Mouse (Mus musculus): Measurements from ENCODE around the gene Lypd3. TPM values are rescaled to one million over a fixed set of nuclear protein-coding genes. Genes with fewer than 3 reads are reported as not detected.
"Not testable (repeated sequence)": the region's sequence is repeated elsewhere in the genome, so short reads cannot be mapped to it uniquely, and the experiment has no call there.

Lypd3 gene
- polyA plus RNA-seq, 1 experiment from 2014 or later, result not detected

GRCm38 (mm10) chr7:24614816-24615215 is 21.5 kb upstream of the Lypd3 start:
- 57% methylated on average over 13 of the region's 13 CpGs for WGBS
- Histone ChIP-seq H3K4me2 (ENCODE audit: low read length) (no peak overlapping the region), H3K27me3 (ENCODE audit: control insufficient read depth, insufficient read depth, low read length) (peaks cover 42% of the 10 kb centered on the region), H3K27ac (replicated peaks in 1 of 2; ENCODE audit: control insufficient read depth in 1 of 2, insufficient read depth in 1 of 2, low read depth in 2 of 2, low read length in 2 of 2) (no peak overlapping the region), H3K9ac (ENCODE audit: low read length) (no peak overlapping the region), H3K9me3 (ENCODE audit: control insufficient read depth, low read length) (no peaks in the 10 kb centered on the region), H3K4me1 (ENCODE audit: control insufficient read depth in 2 of 2, insufficient read depth in 2 of 2, low read length in 2 of 2) (peaks cover 4 to 14% of the 10 kb centered on the region in 2 experiments; a peak in 3 of 4 replicates), H3K36me3 (ENCODE audit: control insufficient read depth, insufficient read depth, low read length) (no peaks in the 10 kb centered on the region), H3K4me3 (ENCODE audit: control insufficient read depth in 1 of 2, insufficient read depth in 1 of 2, low read depth in 1 of 2, low read length in 2 of 2) (no peak overlapping the region)
- no peak for ATAC-seq (ENCODE audit: insufficient number of reproducible peaks, insufficient read depth, low FRiP score, low read depth)

DNA sequence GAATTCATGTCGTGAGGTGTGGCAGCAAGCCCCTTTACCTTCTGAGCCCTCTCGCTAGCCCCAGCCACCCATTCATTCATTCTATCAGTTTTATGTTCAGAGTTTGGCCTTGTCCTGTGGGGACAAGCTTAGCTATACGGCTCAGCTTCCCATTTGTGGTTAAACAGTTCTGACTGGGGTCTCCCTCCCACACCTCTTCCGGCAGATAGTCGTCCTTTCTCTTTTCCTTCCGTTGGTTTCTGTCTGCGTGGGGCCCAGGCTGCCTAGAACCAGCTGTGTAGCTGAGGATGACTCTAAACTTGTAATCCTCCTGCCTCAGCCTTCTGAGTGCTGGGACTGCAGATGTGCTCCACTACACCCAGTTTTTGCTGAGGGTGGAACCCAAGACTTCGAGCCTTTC is 18.6 kb upstream of the Lypd3 start:
- Histone ChIP-seq H3K9ac (ENCODE audit: low read length) (no peak overlapping the region), H3K4me1 (ENCODE audit: control insufficient read depth in 2 of 2, insufficient read depth in 2 of 2, low read length in 2 of 2) (peaks cover 0 to under 1% of the 10 kb centered on the region in 2 experiments; a peak in 2 of 4 replicates), H3K9me3 (ENCODE audit: control insufficient read depth, low read length) (0 out of 2 replicates have a peak, but pooled peaks cover 4% of the 10 kb centered on the region), H3K4me2 (ENCODE audit: low read length) (no peak overlapping the region), H3K4me3 (ENCODE audit: control insufficient read depth in 1 of 2, insufficient read depth in 1 of 2, low read depth in 1 of 2, low read length in 2 of 2) (no peak overlapping the region), H3K27me3 (ENCODE audit: control insufficient read depth, insufficient read depth, low read length) (peaks cover 13% of the 10 kb centered on the region), H3K27ac (replicated peaks in 1 of 2; ENCODE audit: control insufficient read depth in 1 of 2, insufficient read depth in 1 of 2, low read depth in 2 of 2, low read length in 2 of 2) (no peak overlapping the region), H3K36me3 (ENCODE audit: control insufficient read depth, insufficient read depth, low read length) (no peaks in the 10 kb centered on the region)
- 67% methylated on average over 8 of the region's 8 CpGs for WGBS
- ATAC-seq (ENCODE audit: insufficient number of reproducible peaks, insufficient read depth, low FRiP score, low read depth), result no peak

- WGBS, result 85% methylated on average over 8 of the region's 8 CpGs
- H3K27me3 ChIP-seq (ENCODE audit: control insufficient read depth, insufficient read depth, low read length); H3K4me2 ChIP-seq (ENCODE audit: low read length); H3K4me3 ChIP-seq (ENCODE audit: control insufficient read depth in 1 of 2, insufficient read depth in 1 of 2, low read depth in 1 of 2, low read length in 2 of 2); H3K9ac ChIP-seq (ENCODE audit: low read length); H3K36me3 ChIP-seq (ENCODE audit: control insufficient read depth, insufficient read depth, low read length); H3K4me1 ChIP-seq (ENCODE audit: control insufficient read depth in 2 of 2, insufficient read depth in 2 of 2, low read length in 2 of 2); H3K27ac ChIP-seq (replicated peaks in 1 of 2; ENCODE audit: control insufficient read depth in 1 of 2, insufficient read depth in 1 of 2, low read depth in 2 of 2, low read length in 2 of 2); ATAC-seq (ENCODE audit: insufficient number of reproducible peaks, insufficient read depth, low FRiP score, low read depth); H3K9me3 ChIP-seq (ENCODE audit: control insufficient read depth, low read length): not testable (repeated sequence)
Observed at GRCm38 (mm10) chr7:24618374-24618773, 18.0 kb upstream of the Lypd3 start.

DNA sequence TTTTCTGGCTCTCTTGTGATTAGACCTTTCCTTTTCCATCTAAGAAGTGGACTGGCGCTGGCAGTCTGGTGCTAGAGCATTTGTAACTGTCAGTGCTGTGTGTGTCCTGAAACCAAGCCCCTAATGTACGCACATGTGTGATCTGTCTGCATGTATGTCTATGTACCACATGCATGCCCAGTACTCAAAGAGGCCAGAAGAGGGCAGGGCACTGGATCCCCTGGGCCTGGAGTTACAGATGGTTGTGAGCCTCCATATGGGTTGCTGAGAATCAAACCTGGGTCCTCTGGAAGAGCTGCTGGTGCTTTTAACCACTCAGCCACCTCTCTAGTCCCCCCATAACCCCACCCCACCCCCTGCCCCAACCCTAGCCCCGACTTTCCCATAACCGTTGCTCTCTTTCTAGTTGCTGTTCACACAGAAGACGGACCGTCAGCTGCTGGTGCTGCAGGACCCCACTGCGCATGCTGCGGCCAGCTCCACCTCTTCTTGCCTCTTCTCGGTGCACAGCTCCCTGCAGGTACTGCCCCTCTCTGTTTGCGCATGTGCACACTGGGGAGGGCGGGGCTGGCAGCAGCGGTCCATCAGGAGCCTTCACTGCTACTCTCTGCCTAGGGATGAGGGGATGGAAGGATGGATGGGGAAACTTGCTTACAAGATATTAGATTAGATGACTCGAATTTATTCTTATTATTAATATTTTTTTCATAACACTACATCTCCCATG is 16.5 kb upstream of the Lypd3 start:
- no peak overlapping the region for H3K9ac ChIP-seq (ENCODE audit: low read length)
- no peak overlapping the region for H3K4me3 ChIP-seq (ENCODE audit: control insufficient read depth in 1 of 2, insufficient read depth in 1 of 2, low read depth in 1 of 2, low read length in 2 of 2)
- H3K4me1 ChIP-seq (ENCODE audit: control insufficient read depth in 2 of 2, insufficient read depth in 2 of 2, low read length in 2 of 2), result no peaks in the 10 kb centered on the region
- no peaks in the 10 kb centered on the region for H3K36me3 ChIP-seq (ENCODE audit: control insufficient read depth, insufficient read depth, low read length)
- no peak overlapping the region for H3K27ac ChIP-seq (replicated peaks in 1 of 2; ENCODE audit: control insufficient read depth in 1 of 2, insufficient read depth in 1 of 2, low read depth in 2 of 2, low read length in 2 of 2)
- no peaks in the 10 kb centered on the region for H3K27me3 ChIP-seq (ENCODE audit: control insufficient read depth, insufficient read depth, low read length)
- no peak for ATAC-seq (ENCODE audit: insufficient number of reproducible peaks, insufficient read depth, low FRiP score, low read depth)
- 36% methylated on average over 13 of the region's 13 CpGs for WGBS
- no peak overlapping the region for H3K4me2 ChIP-seq (ENCODE audit: low read length)
- H3K9me3 ChIP-seq (ENCODE audit: control insufficient read depth, low read length), result 0 out of 2 replicates have a peak, but pooled peaks cover 4% of the 10 kb centered on the region

- ATAC-seq (ENCODE audit: insufficient number of reproducible peaks, insufficient read depth, low FRiP score, low read depth), result no peak
- 81% methylated on average over 3 of the region's 3 CpGs for WGBS
- Histone ChIP-seq H3K4me1 (ENCODE audit: control insufficient read depth in 2 of 2, insufficient read depth in 2 of 2, low read length in 2 of 2) (no peaks in the 10 kb centered on the region), H3K27me3 (ENCODE audit: control insufficient read depth, insufficient read depth, low read length) (no peaks in the 10 kb centered on the region), H3K9me3 (ENCODE audit: control insufficient read depth, low read length) (0 out of 2 replicates have a peak, but pooled peaks cover 4% of the 10 kb centered on the region), H3K36me3 (ENCODE audit: control insufficient read depth, insufficient read depth, low read length) (no peaks in the 10 kb centered on the region), H3K4me2 (ENCODE audit: low read length) (no peak overlapping the region), H3K4me3 (ENCODE audit: control insufficient read depth in 1 of 2, insufficient read depth in 1 of 2, low read depth in 1 of 2, low read length in 2 of 2) (no peak overlapping the region), H3K9ac (ENCODE audit: low read length) (no peak overlapping the region), H3K27ac (replicated peaks in 1 of 2; ENCODE audit: control insufficient read depth in 1 of 2, insufficient read depth in 1 of 2, low read depth in 2 of 2, low read length in 2 of 2) (no peak overlapping the region)
Observed at GRCm38 (mm10) chr7:24621193-24621592, 15.2 kb upstream of the Lypd3 start.

DNA sequence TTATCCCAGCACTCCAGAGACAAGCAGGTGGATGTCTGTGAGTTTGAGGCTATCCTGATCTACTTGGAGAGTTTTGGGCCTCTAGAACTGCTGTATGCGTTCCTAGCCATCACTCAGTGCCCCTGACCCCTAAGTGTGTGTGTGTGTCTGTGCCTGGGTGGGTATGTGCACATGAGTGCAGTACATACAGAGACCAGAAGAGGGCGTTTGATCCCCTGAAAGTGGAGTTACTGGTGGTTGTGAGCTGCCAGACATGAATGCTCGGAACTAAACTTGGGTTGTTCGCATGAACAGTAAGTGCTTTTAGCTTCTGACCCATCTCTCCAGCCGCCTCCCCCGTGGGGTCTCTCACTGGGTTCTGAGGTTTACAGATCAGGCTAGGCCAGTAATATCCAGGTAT is 13.4 kb upstream of the Lypd3 start:
- no peaks in the 10 kb centered on the region for H3K36me3 ChIP-seq (ENCODE audit: control insufficient read depth, insufficient read depth, low read length)
- H3K4me3 ChIP-seq (ENCODE audit: control insufficient read depth in 1 of 2, insufficient read depth in 1 of 2, low read depth in 1 of 2, low read length in 2 of 2), result no peak overlapping the region
- H3K27ac ChIP-seq (replicated peaks in 1 of 2; ENCODE audit: control insufficient read depth in 1 of 2, insufficient read depth in 1 of 2, low read depth in 2 of 2, low read length in 2 of 2), result no peak overlapping the region
- H3K9ac ChIP-seq (ENCODE audit: low read length), result no peak overlapping the region
- ATAC-seq (ENCODE audit: insufficient number of reproducible peaks, insufficient read depth, low FRiP score, low read depth), result no peak
- no peaks in the 10 kb centered on the region for H3K4me1 ChIP-seq (ENCODE audit: control insufficient read depth in 2 of 2, insufficient read depth in 2 of 2, low read length in 2 of 2)
- 0 out of 2 replicates have a peak, but pooled peaks cover 4% of the 10 kb centered on the region for H3K9me3 ChIP-seq (ENCODE audit: control insufficient read depth, low read length)
- H3K4me2 ChIP-seq (ENCODE audit: low read length), result no peak overlapping the region
- no peaks in the 10 kb centered on the region for H3K27me3 ChIP-seq (ENCODE audit: control insufficient read depth, insufficient read depth, low read length)
- 81% methylated on average over 6 of the region's 6 CpGs for WGBS

- ATAC-seq (ENCODE audit: insufficient number of reproducible peaks, insufficient read depth, low FRiP score, low read depth), result peak; percentile 82
- no peak overlapping the region for H3K27ac ChIP-seq (replicated peaks in 1 of 2; ENCODE audit: control insufficient read depth in 1 of 2, insufficient read depth in 1 of 2, low read depth in 2 of 2, low read length in 2 of 2)
- WGBS, result 10% methylated on average over 31 of the region's 33 CpGs
Observed at GRCm38 (mm10) chr7:24628685-24629610, 7.4 kb upstream of the Lypd3 start.

More at GRCm38 (mm10) chr7:24628685-24629610, 7.4 kb upstream of the Lypd3 start:
- H3K36me3 ChIP-seq (ENCODE audit: control insufficient read depth, insufficient read depth, low read length), result no peaks in the 10 kb centered on the region
- H3K4me1 ChIP-seq (ENCODE audit: control insufficient read depth in 2 of 2, insufficient read depth in 2 of 2, low read length in 2 of 2), result no peaks in the 10 kb centered on the region
- H3K9me3 ChIP-seq (ENCODE audit: control insufficient read depth, low read length), result no peaks in the 10 kb centered on the region
- H3K9ac ChIP-seq (ENCODE audit: low read length), result peak overlapping the region; percentile 48
- H3K4me2 ChIP-seq (ENCODE audit: low read length), result peak overlapping the region; percentile 59
- no peaks in the 10 kb centered on the region for H3K27me3 ChIP-seq (ENCODE audit: control insufficient read depth, insufficient read depth, low read length)
- peak overlapping the region; percentile 24 to 25; a peak in 3 of 4 replicates for H3K4me3 ChIP-seq (ENCODE audit: control insufficient read depth in 1 of 2, insufficient read depth in 1 of 2, low read depth in 1 of 2, low read length in 2 of 2)

All from heart, embryonic 14.5 days (tissue).